Mouse (Mus musculus) MEL (cell line): ENCODE measurements around the gene Clip4. TPM values are rescaled to one million over a fixed set of nuclear protein-coding genes. Genes with fewer than 3 reads are reported as not detected.

ENCODE experiments used
- DNase-seq: peaks from one replicate; pipeline ENCODE4 v3.0.0; 2011; ENCODE audit warnings: low read depth, low spot score
- H3K27ac ChIP-seq: 2 replicates; pipeline ENCODE4 v1.5.1; 2012; ENCODE audit warnings: low read depth, mild to moderate bottlenecking, control low read depth, low read length, moderate library complexity; ENCODE audit not compliant: control insufficient read depth
- H3K27me3 ChIP-seq, 2 experiments: fragments of 150-350 bp in 1 of 2; sonication (generic) in 1 of 2; 2 replicates each; pipeline ENCODE4 v1.6.1; 2012; ENCODE audit warnings: low read length in 2 of 2, mild to moderate bottlenecking in 2 of 2, improper control_type of control experiment in 1 of 2, moderate library complexity in 1 of 2; ENCODE audit not compliant: insufficient read depth in 2 of 2, control insufficient read depth in 1 of 2
- H3K36me3 ChIP-seq, 2 experiments: 2 replicates each; pipeline ENCODE4 v1.6.1; 2012 to 2014; ENCODE audit warnings: low read length in 2 of 2, improper control_type of control experiment in 1 of 2, inconsistent platforms in 1 of 2, mild to moderate bottlenecking in 1 of 2; ENCODE audit not compliant: insufficient read depth in 2 of 2, control insufficient read depth in 1 of 2
- H3K4me1 ChIP-seq, 2 experiments: fragments of 150-350 bp in 1 of 2; sonication (generic) in 1 of 2; 2 replicates each; pipeline ENCODE4 v1.6.1; 2012; ENCODE audit warnings: low read length in 2 of 2, improper control_type of control experiment in 1 of 2, mild to moderate bottlenecking in 1 of 2; ENCODE audit not compliant: insufficient read depth in 2 of 2, control insufficient read depth in 1 of 2
- H3K4me3 ChIP-seq, 2 experiments: fragments of 150-350 bp in 1 of 2; sonication (generic) in 1 of 2; 2 replicates each; pipeline ENCODE4 v1.5.1; 2012; ENCODE audit warnings: low read depth in 2 of 2, low read length in 2 of 2, mild to moderate bottlenecking in 2 of 2, moderate library complexity in 2 of 2, control low read depth in 1 of 2, improper control_type of control experiment in 1 of 2; ENCODE audit not compliant: control insufficient read depth in 1 of 2, insufficient read depth in 1 of 2
- H3K79me2 ChIP-seq: 2 replicates; pipeline ENCODE4 v1.6.1; 2012; ENCODE audit warnings: mild to moderate bottlenecking, low read length, moderate library complexity; ENCODE audit not compliant: control insufficient read depth, poor library complexity, insufficient read depth
- H3K9ac ChIP-seq: 2 replicates; pipeline ENCODE4 v1.6.1; 2012; ENCODE audit warnings: low read depth, mild to moderate bottlenecking, control low read depth, low read length, moderate library complexity; ENCODE audit not compliant: control insufficient read depth, poor library complexity, severe bottlenecking
- H3K9me3 ChIP-seq: fragments of 150-350 bp; sonication (generic); replicated peaks from 2 replicates; pipeline ENCODE4 v1.6.1; 2012; ENCODE audit warnings: mild to moderate bottlenecking, low read length, improper control_type of control experiment, moderate library complexity; ENCODE audit not compliant: insufficient read depth
- BHLHE40 ChIP-seq: IDR thresholded peaks from 2 replicates; pipeline ENCODE4 v1.6.1; 2012; ENCODE audit warnings: low read depth, mild to moderate bottlenecking, inconsistent platforms, low read length, improper control_type of control experiment, borderline replicate concordance
- CHD1 ChIP-seq: IDR thresholded peaks from 2 replicates; pipeline ENCODE4 v1.6.1; 2012; ENCODE audit warnings: low read depth, mild to moderate bottlenecking, inconsistent platforms, low read length, improper control_type of control experiment
- E2F4 ChIP-seq: IDR thresholded peaks from 2 replicates; pipeline ENCODE4 v1.6.1; 2011; ENCODE audit warnings: low read depth, low read length, improper control_type of control experiment, borderline replicate concordance
- ELF1 ChIP-seq: IDR thresholded peaks from 2 replicates; pipeline ENCODE4 v1.6.1; 2014; ENCODE audit warnings: low read depth, mild to moderate bottlenecking, inconsistent platforms, low read length, improper control_type of control experiment, moderate library complexity
- GATA1 ChIP-seq: IDR thresholded peaks from 2 replicates; pipeline ENCODE4 v1.6.1; 2011; ENCODE audit warnings: low read depth, low read length, improper control_type of control experiment
- MAFK ChIP-seq: IDR thresholded peaks from 2 replicates; pipeline ENCODE4 v1.6.1; 2011; ENCODE audit warnings: low read depth, mild to moderate bottlenecking, low read length, improper control_type of control experiment, borderline replicate concordance
- MAX ChIP-seq: IDR thresholded peaks from 2 replicates; pipeline ENCODE4 v1.6.1; 2011; ENCODE audit warnings: low read length, improper control_type of control experiment
- MAZ ChIP-seq: IDR thresholded peaks from 2 replicates; pipeline ENCODE4 v1.6.1; 2012; ENCODE audit warnings: low read depth, mild to moderate bottlenecking, inconsistent platforms, low read length, improper control_type of control experiment
- MXI1 ChIP-seq: IDR thresholded peaks from 2 replicates; pipeline ENCODE4 v1.6.1; 2011; ENCODE audit warnings: mild to moderate bottlenecking, low read depth, low read length, improper control_type of control experiment
- MYB ChIP-seq: IDR thresholded peaks from 2 replicates; pipeline ENCODE4 v1.6.1; 2011; ENCODE audit warnings: mild to moderate bottlenecking, low read depth, low read length, improper control_type of control experiment
- MYC ChIP-seq: IDR thresholded peaks from 2 replicates; pipeline ENCODE4 v1.6.1; 2011; ENCODE audit warnings: low read depth, mild to moderate bottlenecking, low read length, improper control_type of control experiment, moderate library complexity
- NELFE ChIP-seq: IDR thresholded peaks from 2 replicates; pipeline ENCODE4 v1.6.1; 2011; ENCODE audit warnings: low read depth, low read length, improper control_type of control experiment
- NRF1 ChIP-seq: IDR thresholded peaks from 2 replicates; pipeline ENCODE4 v1.6.1; 2014; ENCODE audit warnings: low read depth, mild to moderate bottlenecking, inconsistent platforms, low read length, improper control_type of control experiment, moderate library complexity; ENCODE audit not compliant: poor library complexity, insufficient read depth, severe bottlenecking
- POLR2AphosphoS2 ChIP-seq: IDR thresholded peaks from 2 replicates; pipeline ENCODE4 v1.6.1; 2011; ENCODE audit warnings: low read length, improper control_type of control experiment
- RAD21 ChIP-seq: IDR thresholded peaks from 2 replicates; pipeline ENCODE4 v1.6.1; 2011; ENCODE audit warnings: mild to moderate bottlenecking, low read depth, low read length, improper control_type of control experiment
- SMC3 ChIP-seq: IDR thresholded peaks from 2 replicates; pipeline ENCODE4 v1.6.1; 2011; ENCODE audit warnings: low read depth, low read length, improper control_type of control experiment
- TAL1 ChIP-seq: IDR thresholded peaks from 2 replicates; pipeline ENCODE4 v1.6.1; 2012; ENCODE audit warnings: mild to moderate bottlenecking, inconsistent platforms, low read length, moderate library complexity, mixed read lengths
- TCF12 ChIP-seq: IDR thresholded peaks from 2 replicates; pipeline ENCODE4 v1.6.1; 2014; ENCODE audit warnings: low read depth, mild to moderate bottlenecking, inconsistent platforms, low read length, improper control_type of control experiment, moderate library complexity
- UBTF ChIP-seq: IDR thresholded peaks from 2 replicates; pipeline ENCODE4 v1.6.1; 2012; ENCODE audit warnings: low read depth, mild to moderate bottlenecking, inconsistent platforms, low read length, improper control_type of control experiment, moderate library complexity, borderline replicate concordance; ENCODE audit not compliant: insufficient read depth
- ZKSCAN1 ChIP-seq: IDR thresholded peaks from 2 replicates; pipeline ENCODE4 v1.6.1; 2012; ENCODE audit warnings: low read depth, mild to moderate bottlenecking, inconsistent platforms, low read length, improper control_type of control experiment, moderate library complexity
- ZMIZ1 ChIP-seq: IDR thresholded peaks from 2 replicates; pipeline ENCODE4 v1.6.1; 2012; ENCODE audit warnings: low read depth, mild to moderate bottlenecking, inconsistent platforms, low read length, improper control_type of control experiment, moderate library complexity
- polyA plus RNA-seq, 2 experiments: library from polyadenylated mRNA; stranded (reverse) in 1 of 2; unstranded in 1 of 2; fragments of >175 nt in 1 of 2; fragments of >200 nt in 1 of 2; gene quantifications; 2 replicates each; pipeline versions ENCODE4 v1.2.1 to v1.2.4; 2012; ENCODE audit warnings: low replicate concordance in 2 of 2, low read depth in 1 of 2; ENCODE audit not compliant: insufficient read length in 2 of 2, insufficient read depth in 1 of 2, missing spikeins in 1 of 2
- total RNA-seq: library from RNA; depleted of rRNA; stranded (reverse); fragments of 300-350 nt; gene quantifications from 2 replicates; pipeline ENCODE4 v1.2.3, GENCODE M21; 2012

Gene Clip4
- total and polyA plus RNA-seq, 3 experiments, result not detected

GRCm38 (mm10) chr17:71816136-71816864 is 48.0 kb downstream of the Clip4 start:
- H3K9ac ChIP-seq, result no peak overlapping the region
- H3K4me1 ChIP-seq, result no peaks in the 10 kb centered on the region
- H3K27ac ChIP-seq, result no peak overlapping the region
- H3K79me2 ChIP-seq, result no peaks in the 10 kb centered on the region
- no peak for DNase-seq
- H3K36me3 ChIP-seq, result no peaks in the 10 kb centered on the region
- no peaks in the 10 kb centered on the region for H3K27me3 ChIP-seq
- no peak overlapping the region for H3K4me3 ChIP-seq
- no peaks in the 10 kb centered on the region for H3K9me3 ChIP-seq
- TF ChIP-seq GATA1 (no peak), NRF1 (no peak), MAZ (no peak), MYC (no peak), TAL1 (no peak), ELF1 (no peak), MAFK (no peak), UBTF (no peak), POLR2AphosphoS2 (no peak), E2F4 (no peak), CHD1 (no peak), MXI1 (no peak), ZMIZ1 (no peak), ZKSCAN1 (no peak), TCF12 (no peak), RAD21 (no peak), SMC3 (no peak)

- Histone ChIP-seq H3K79me2 (no peaks in the 10 kb centered on the region), H3K27me3 (no peaks in the 10 kb centered on the region), H3K9ac (no peak overlapping the region), H3K4me1 (no peaks in the 10 kb centered on the region), H3K27ac (no peak overlapping the region)
- no peak for DNase-seq
- no peak for TF ChIP-seq NELFE
- TF ChIP-seq MYB, result no peak
- no peak for TF ChIP-seq BHLHE40
- TF ChIP-seq MAX, result no peak
- TF ChIP-seq ELF1, result no peak
- TF ChIP-seq, all 39 proteins: peak for 0
- H3K9me3 ChIP-seq, result no peaks in the 10 kb centered on the region
- no peaks in the 10 kb centered on the region for H3K36me3 ChIP-seq
- no peak overlapping the region for H3K4me3 ChIP-seq
Observed at GRCm38 (mm10) chr17:71823622-71824306, 55.5 kb downstream of the Clip4 start.
